Mouse (Mus musculus): ENCODE data around the gene Huwe1.

Huwe1 gene

DNA sequence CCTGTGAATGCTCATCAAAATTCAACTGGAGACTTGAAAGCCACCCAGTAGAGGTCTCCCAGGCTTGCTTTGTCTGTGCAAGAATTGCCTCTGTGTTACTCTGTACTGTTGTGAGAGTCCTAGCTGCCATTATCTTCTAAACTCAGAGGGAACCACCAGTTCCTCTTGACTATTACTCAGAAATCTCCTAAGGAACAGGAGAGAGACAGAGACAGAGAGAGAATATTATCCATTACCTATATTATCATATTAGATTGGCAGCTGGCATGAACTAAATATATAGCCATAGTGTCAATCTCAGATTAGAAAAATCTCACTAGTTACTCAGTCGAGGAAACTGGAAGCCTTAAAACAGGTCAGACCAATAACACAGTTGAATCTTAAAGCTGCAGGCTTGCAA, 149.6 kb downstream of the Huwe1 start:
- no peak for DNase-seq (ENCODE audit: extremely low read depth, insufficient read length, low spot score)

DNA sequence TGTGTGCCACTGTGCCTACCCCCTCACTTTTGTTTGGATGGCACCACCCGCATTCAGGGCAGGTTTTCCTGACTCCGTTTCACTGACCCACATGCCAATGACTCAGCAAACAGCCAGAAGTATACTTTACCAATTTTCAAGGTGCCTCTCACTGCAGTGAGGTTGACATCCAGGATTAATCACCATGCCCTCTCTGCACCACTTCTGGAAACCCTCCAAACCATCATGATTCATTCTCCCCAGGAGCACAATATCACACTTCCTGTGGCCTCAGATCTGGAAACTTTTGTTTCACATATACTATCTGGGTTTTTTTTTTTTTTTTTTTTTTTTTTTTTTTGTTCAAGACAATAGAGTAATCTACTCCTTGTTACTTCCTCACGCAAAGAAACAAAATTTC, 150.6 kb downstream of the Huwe1 start:
- peak; percentile 39 for DNase-seq (ENCODE audit: extremely low read depth, insufficient read length, low spot score)
